Mouse (Mus musculus): ENCODE results near the gene Casc3. TPM values are rescaled to one million over a fixed set of nuclear protein-coding genes. Genes with fewer than 3 reads are reported as not detected.

Casc3 gene
- polyA plus RNA-seq, 1 experiment from 2014 or later: 50.2 TPM

DNA sequence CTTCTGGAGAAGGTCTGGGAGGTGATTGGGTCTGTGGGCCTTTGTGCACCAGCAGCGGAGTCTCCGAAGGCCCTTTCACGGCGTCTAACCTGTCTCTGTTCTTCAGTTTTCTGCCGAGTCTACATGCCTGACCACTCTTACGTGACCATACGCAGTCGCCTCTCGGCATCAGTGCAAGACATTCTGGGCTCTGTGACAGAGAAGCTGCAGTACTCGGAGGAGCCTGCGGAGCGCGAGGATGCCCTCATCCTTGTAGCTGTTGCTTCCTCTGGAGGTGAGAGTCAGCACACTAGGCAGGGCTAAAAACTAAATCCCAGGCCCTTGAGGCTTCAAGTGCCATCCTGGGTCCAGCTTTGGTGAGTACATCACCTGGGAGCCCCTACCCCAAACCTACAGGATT lies 41.3 kb downstream of the Casc3 start:
- WGBS: 51% methylated on average over 13 of the region's 13 CpGs
- Histone ChIP-seq H3K4me3 (no peak overlapping the region), H3K27me3 (peaks cover 12% of the 10 kb centered on the region), H3K9me3 (no peaks in the 10 kb centered on the region), H3K4me1 (replicated peaks) (peaks cover 21% of the 10 kb centered on the region), H3K9ac (no peak overlapping the region), H3K36me3 (peaks cover 5% of the 10 kb centered on the region; the same call in 1 of the 2 replicates), H3K4me2 (no peak overlapping the region), H3K27ac (no peak overlapping the region)
- no peak for ATAC-seq (ENCODE audit: low FRiP score)

DNA sequence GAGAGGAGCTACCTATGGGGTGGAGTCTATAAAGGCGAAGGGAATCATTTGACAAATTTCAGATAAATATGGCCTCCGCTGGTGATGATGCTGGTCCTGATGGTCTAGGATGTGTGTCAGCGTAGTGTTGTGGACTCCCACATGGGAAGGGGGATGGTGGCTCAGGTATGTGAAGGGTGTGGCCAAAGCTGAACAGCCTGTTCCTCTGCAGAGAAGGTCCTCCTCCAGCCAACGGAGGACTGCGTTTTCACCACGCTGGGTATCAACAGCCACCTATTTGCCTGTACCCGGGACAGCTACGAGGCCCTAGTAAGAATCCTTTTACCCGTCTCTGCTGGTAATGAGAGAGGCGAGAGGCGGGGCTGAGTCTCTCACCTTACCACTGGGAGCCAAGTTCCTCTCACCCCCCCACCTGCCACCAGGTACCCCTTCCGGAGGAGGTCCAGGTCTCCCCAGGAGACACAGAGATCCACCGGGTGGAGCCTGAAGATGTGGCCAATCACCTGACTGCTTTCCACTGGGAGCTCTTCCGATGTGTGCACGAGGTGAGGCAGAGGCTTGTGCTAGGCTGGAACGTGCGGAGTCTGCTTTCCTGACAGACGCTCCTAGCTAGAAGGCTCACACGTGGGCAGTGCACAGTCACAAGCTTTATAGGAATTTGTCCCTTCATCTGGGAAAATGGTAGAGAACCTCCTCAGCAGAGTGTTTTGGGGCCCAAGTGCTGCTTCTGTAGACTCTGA lies 42.3 kb downstream of the Casc3 start:
- no peak overlapping the region for H3K27ac ChIP-seq
- no peak overlapping the region for H3K9ac ChIP-seq
- no peak for ATAC-seq (ENCODE audit: low FRiP score)
- H3K4me3 ChIP-seq: no peak overlapping the region
- peaks cover 12% of the 10 kb centered on the region for H3K27me3 ChIP-seq
- peaks cover 5% of the 10 kb centered on the region; the same call in 1 of the 2 replicates for H3K36me3 ChIP-seq
- H3K4me2 ChIP-seq: no peak overlapping the region
- peaks cover 25% of the 10 kb centered on the region for H3K4me1 ChIP-seq (replicated peaks)
- H3K9me3 ChIP-seq: no peaks in the 10 kb centered on the region
- WGBS: 73% methylated on average over 19 of the region's 19 CpGs

DNA sequence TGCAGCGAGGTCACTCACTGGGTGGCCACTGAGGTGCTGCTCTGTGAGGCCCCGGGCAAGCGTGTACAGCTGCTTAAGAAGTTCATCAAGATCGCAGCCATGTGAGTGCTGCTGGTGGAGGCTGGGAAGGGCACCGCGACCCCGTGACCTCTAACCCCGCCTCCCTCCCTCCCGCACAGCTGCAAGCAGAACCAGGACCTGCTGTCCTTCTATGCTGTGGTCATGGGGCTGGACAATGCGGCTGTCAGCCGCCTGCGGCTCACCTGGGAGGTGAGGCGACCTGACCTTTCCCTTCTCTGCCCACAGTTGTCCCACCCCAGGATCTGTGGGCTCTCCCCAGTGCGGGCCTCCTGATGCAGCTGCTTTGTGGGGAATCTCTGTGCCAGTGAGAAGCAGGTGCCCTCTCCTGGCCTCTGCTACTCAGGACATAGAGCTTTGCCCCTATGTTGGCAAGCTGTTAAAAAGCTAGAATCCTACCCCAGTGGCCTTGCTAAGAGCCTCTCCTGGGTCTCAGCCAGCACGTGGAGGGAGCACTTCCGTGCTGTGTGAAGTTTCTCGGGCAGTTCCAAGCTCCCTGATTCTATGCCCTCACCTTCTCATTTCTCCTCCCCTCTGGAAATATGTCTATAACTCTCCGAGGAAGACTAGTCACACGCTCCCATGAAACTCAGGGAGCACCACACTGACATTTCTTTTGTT lies 44.6 kb downstream of the Casc3 start:
- no peak for ATAC-seq (ENCODE audit: low FRiP score)
- no peak overlapping the region for H3K27ac ChIP-seq
- WGBS: 7% methylated on average over 19 of the region's 19 CpGs

DNA sequence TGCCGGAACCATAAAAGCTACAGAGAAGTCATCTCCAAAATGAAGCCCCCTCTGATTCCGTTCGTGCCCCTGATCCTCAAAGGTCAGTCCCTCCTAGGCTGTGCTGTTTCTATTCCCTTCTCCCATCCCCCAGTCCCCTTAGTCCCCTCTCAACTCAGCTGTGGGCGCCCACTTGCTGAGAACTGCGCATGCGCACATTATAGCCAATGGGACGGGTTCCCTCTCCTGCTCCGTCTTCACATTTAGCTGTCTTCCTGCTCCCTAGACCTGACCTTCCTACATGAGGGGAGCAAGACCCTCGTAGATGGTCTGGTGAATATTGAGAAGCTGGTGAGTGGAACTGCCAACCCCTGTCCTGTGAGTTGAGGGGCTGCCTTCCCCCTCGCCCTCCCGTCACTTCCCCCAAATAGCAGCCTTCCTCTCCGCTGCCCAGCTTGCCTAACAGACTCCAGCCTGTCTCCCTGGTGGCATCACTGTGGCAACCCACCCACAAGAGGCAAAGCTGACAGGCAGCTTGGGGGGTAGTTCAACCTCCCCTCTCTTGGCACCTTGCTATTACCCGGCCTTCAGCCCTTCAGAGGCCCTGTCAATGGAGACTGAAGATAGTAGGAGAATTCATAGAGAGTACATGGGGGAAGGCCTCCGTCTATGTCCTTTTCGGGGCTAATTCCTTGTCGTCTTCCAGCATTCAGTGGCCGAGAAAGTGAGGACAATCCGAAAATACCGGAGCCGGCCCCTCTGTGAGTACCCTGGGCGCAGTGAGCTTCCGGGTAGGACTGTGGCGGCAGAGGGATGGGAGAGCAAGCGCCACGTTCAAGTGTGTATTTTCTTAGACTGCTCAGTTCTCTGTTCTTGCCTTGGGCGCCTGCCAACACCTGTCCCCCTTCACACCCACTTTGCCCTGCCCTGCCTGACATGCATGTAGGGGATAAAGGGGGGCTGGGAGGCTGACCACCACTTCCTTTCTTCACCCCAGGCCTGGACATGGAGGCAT lies 45.7 kb downstream of the Casc3 start:
- ATAC-seq (ENCODE audit: low FRiP score): peak; percentile 69
- Histone ChIP-seq H3K36me3 (peaks cover 5% of the 10 kb centered on the region; the same call in 1 of the 2 replicates), H3K27me3 (peaks cover 12% of the 10 kb centered on the region), H3K9me3 (no peaks in the 10 kb centered on the region), H3K27ac (peak overlapping the region; percentile 37; the same call in 1 of the 2 replicates), H3K4me2 (peak overlapping the region; percentile 49), H3K4me1 (replicated peaks) (peaks cover 28% of the 10 kb centered on the region), H3K9ac (peak overlapping the region; percentile 60), H3K4me3 (peak overlapping the region; percentile 29)
- 55% methylated on average over 26 of the region's 26 CpGs for WGBS

More for the DNA sequence above, 44.6 kb downstream of the Casc3 start:
- Histone ChIP-seq H3K9me3 (no peaks in the 10 kb centered on the region), H3K36me3 (peaks cover 5% of the 10 kb centered on the region; the same call in 1 of the 2 replicates), H3K4me3 (no peak overlapping the region), H3K9ac (peak overlapping the region; percentile 60; the same call in 1 of the 2 replicates), H3K27me3 (peaks cover 12% of the 10 kb centered on the region), H3K4me2 (peak overlapping the region; percentile 49), H3K4me1 (replicated peaks) (peaks cover 28% of the 10 kb centered on the region)

DNA sequence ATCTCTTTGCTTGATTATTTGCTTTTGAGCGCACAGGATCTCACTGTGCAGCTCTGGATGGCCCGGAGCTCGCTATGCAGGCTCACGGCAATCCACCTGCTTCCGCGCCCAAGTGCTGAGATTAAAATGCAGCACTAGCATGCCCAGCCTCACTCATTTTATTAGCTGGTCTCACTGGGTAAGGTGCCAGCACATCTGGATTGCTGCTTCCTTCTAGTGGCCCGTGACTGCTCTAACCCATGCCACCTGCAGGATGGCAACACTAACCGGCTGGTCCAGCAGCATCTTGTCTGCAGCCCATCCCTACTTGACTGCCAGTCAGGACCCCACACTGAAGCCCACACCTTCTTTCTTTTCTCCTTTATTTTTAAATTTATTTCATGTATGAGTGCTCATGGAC lies 49.4 kb downstream of the Casc3 start:
- H3K27me3 ChIP-seq: peaks cover 5% of the 10 kb centered on the region; the same call in 1 of the 2 replicates
- H3K27ac ChIP-seq: no peak overlapping the region
- no peak for ATAC-seq (ENCODE audit: low FRiP score)
- no peaks in the 10 kb centered on the region for H3K9me3 ChIP-seq
- 91% methylated on average over 8 of the region's 8 CpGs for WGBS
- H3K36me3 ChIP-seq: no peaks in the 10 kb centered on the region
- H3K4me1 ChIP-seq (replicated peaks): peaks cover 26% of the 10 kb centered on the region
- H3K9ac ChIP-seq: no peak overlapping the region
- no peak overlapping the region for H3K4me3 ChIP-seq
- no peak overlapping the region for H3K4me2 ChIP-seq

DNA sequence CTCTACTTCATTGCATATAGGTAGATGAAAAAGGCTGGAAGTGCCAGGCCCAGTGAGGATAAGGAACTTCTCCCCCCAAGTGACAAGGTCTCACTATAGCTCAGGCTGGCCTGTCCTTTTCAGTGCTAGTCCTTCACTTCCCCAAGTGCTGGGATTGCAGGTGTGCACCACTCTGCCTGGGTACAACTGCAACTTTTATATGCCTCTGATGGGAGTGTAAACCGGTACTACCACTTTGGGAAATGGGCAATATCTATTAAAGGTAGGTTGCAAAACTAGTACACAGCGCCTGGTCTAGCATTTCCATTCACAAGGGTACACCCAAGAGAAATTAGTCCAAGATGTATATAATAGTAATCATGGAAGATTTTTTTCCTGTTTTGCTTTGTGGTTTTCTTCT lies 50.0 kb downstream of the Casc3 start:
- H3K9ac ChIP-seq: no peak overlapping the region
- H3K4me3 ChIP-seq: no peak overlapping the region
- no peak for ATAC-seq (ENCODE audit: low FRiP score)
- H3K9me3 ChIP-seq: no peaks in the 10 kb centered on the region
- no peak overlapping the region for H3K4me2 ChIP-seq
- H3K36me3 ChIP-seq: no peaks in the 10 kb centered on the region
- 95% methylated on average over 2 of the region's 2 CpGs for WGBS
- H3K27ac ChIP-seq: no peak overlapping the region
- H3K27me3 ChIP-seq: no peaks in the 10 kb centered on the region
- H3K4me1 ChIP-seq (replicated peaks): peaks cover 20% of the 10 kb centered on the region

DNA sequence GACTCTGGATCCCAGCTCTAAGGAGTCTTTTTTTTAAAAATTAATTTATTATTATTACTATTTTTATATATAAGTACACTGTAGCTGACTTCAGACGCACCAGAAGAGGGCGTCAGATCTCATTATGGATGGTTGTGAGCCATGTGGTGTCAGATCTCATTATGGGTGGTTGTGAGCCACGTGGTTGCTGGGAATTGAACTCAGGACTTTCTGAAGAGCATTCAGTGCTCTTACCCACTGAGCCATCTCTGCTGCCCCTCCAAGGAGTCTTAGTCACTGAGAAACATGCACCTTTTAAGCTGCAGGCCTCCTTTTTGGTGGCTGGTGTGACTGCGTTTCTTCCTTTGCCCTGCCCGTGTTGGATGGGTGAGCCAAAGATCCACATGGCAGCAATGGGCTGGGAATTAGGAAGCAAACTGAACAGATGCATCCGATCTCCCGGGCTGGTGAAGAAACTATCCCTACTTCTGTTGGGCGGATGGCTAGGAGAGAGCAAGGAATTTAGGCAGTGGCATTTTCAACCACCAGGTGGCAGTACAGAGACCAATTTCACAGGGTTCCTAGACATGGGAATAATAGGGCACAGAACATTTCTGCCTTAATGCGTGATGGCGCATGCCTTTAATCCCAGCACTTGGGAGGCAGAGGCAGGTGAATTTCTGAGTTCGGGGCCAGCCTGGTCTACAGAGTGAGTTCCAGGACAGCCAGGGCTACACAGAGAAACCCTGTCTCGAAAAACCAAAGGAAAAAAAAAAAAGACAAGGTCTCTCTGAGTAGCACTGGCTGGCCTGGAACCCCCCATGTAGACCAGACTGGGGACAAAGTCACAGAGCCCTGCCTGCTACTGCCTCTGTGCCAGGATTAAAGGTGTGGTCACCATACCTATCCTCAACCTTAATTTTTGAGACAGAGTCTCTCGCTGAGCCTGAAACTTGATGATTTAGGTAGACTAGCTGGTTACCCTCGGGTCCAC lies 54.3 kb downstream of the Casc3 start:
- ATAC-seq (ENCODE audit: low FRiP score): no peak

DNA sequence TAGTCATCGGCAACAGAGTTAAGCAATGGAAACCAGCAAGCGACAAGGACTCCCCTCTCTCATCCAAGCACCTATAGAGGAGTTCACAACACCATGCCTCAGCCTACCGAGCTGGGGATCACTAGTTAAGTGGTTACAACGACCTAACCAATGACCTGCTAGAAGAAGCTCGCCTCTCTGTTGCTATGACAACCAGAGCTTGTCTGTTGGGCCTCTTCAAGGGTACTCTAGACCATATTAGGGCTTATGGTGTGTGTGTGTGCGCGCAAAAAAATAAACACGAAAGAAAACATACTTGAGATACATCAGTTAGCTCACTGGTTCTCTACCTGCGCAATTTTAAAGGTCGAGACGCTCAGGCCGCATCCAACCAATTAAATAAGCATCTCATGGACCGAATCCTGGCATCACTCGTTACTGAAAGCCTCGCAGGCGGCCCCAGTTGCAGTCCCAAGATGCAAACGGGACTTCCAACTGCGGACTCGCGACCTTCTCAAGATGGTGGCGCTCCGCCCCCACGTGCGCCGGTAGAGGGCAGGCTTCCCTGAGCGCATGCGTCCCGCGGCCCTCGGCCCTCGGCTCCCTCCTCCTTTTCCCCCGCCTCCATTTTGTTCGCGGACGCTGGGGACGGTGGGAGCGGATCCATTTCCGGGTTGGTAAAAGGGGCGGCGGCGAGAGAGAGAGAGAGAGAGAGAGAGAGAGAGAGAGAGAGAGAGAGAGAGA lies 58.5 kb downstream of the Casc3 start, which contains the start of gene Wipf2:
TSS of gene Wipf2 (plus strand) at position 611 of the 723 bp plus-strand sequence.
- Histone ChIP-seq H3K4me1 (replicated peaks) (peaks cover 38% of the 10 kb centered on the region), H3K27ac (peak within 1 kb of the TSS; percentile 97), H3K4me2 (peak within 1 kb of the TSS; percentile 62), H3K4me3 (peak within 1 kb of the TSS; percentile 58), H3K36me3 (peaks cover 18% of the 10 kb centered on the region), H3K9me3 (no peaks in the 10 kb centered on the region), H3K27me3 (no peaks in the 10 kb centered on the region), H3K9ac (peak within 1 kb of the TSS; percentile 81)
- 6% methylated on average over 38 of the region's 41 CpGs for WGBS
- ATAC-seq (ENCODE audit: low FRiP score): peak; percentile 89

More for the DNA sequence above, 54.3 kb downstream of the Casc3 start:
- Histone ChIP-seq H3K4me3 (no peak overlapping the region), H3K4me1 (replicated peaks) (peaks cover 7% of the 10 kb centered on the region), H3K27me3 (no peaks in the 10 kb centered on the region), H3K27ac (no peak overlapping the region), H3K9ac (no peak overlapping the region), H3K36me3 (no peaks in the 10 kb centered on the region), H3K9me3 (no peaks in the 10 kb centered on the region), H3K4me2 (no peak overlapping the region)
- WGBS: 41% methylated on average over 14 of the region's 14 CpGs

DNA sequence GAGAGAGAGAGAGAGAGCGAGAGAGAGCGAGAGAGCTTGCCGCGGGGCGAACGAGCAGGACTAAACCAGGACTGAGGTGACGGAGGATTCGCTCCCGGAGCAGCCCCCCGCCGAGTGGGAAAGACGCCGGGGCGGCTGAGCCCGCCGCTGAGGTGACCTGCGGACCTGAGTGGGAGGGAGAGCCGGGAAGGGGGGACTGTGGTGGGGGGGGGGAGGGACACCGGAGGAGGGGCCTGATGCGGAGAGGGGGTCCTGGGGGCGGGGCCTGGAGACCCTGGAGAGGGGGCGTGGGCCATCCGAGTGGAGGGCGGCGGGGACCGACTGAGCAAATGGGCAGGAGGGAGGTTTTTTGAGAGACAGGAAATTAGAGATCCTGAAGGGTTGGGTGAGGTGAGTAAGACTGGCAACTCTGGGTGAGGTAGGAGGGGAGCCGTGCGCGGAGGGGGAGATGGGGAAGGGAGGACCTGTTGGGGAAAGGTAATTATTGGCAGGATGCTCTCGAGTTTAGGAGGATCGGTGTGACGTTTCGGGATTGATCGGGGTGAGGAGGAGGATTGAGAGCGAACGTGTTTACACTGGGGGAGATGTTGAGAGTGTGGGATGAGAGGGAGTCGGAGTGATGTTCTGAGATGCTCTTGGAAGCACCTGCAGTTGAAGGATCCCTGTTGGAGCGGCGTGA lies 59.2 kb downstream of the Casc3 start:
- peak; percentile 76 for ATAC-seq (ENCODE audit: low FRiP score)
- H3K9ac ChIP-seq: peak overlapping the region; percentile 81
- WGBS: under 1% methylated on average over 38 of the region's 39 CpGs
- peaks cover 21% of the 10 kb centered on the region for H3K36me3 ChIP-seq
- peak overlapping the region; percentile 62 for H3K4me2 ChIP-seq
- peak overlapping the region; percentile 58 for H3K4me3 ChIP-seq
- H3K4me1 ChIP-seq (replicated peaks): peaks cover 39% of the 10 kb centered on the region
- peak overlapping the region; percentile 97 for H3K27ac ChIP-seq
- no peaks in the 10 kb centered on the region for H3K27me3 ChIP-seq
- no peaks in the 10 kb centered on the region for H3K9me3 ChIP-seq

DNA sequence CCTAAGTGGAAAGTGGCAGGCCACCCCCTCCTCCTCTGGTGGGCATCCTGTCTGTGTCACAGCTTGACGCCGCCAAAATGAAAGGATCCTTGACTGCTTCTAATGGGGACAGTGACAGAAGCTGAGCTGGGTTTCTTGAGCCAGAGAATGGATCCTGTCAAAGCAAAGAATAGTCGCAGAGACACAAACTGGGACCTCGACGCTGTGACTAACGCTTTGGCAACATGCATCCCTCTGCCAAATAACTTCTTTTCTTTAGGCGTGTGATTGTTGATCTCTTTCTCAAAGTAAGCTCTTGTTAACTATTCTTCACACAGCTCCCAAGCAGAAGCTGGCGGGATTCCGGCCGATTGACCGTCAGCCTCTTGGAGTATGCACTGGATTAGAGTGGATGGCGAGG lies 62.6 kb downstream of the Casc3 start:
- Histone ChIP-seq H3K4me3 (no peak overlapping the region), H3K27ac (peak overlapping the region; percentile 53), H3K9me3 (no peaks in the 10 kb centered on the region), H3K4me1 (replicated peaks) (peaks cover 47% of the 10 kb centered on the region), H3K27me3 (no peaks in the 10 kb centered on the region), H3K9ac (0 out of 2 replicates have a peak overlapping the region, but pooled peaks have one; percentile 13), H3K36me3 (peaks cover 35% of the 10 kb centered on the region), H3K4me2 (no peak overlapping the region)
- WGBS: 24% methylated on average over 12 of the region's 12 CpGs
- no peak for ATAC-seq (ENCODE audit: low FRiP score)
